Mouse (Mus musculus): ENCODE measurements around the gene Noc2l. TPM values are rescaled to one million over a fixed set of nuclear protein-coding genes. Genes with fewer than 3 reads are reported as not detected.

Noc2l gene
- 63.6 TPM for polyA plus RNA-seq (2015; fragmentation: Illumina TruSeq; extraction: RNeasy Lipid Tissue Mini Kit (QIAGEN cat#74804); ENCODE audit: insufficient read depth, low replicate concordance)

GRCm38 (mm10) chr4:156235808-156236533, at the start of gene Noc2l:
Gene Noc2l, plus strand, starts transcription at chr4:156236010.

GRCm38 (mm10) chr4:156197131-156197828, 38.5 kb upstream of the Noc2l start, which contains the start of gene Agrn:
Gene Agrn, minus strand, starts transcription at chr4:156197488.

GRCm38 (mm10) chr4:156200623-156201475, 35.0 kb upstream of the Noc2l start, which contains the start of gene Isg15:
Gene Isg15, minus strand, starts transcription at chr4:156200818.

GRCm38 (mm10) chr4:156203001-156203412, 32.8 kb upstream of the Noc2l start, which contains the start of gene AW011738:
Gene AW011738, plus strand, starts transcription at chr4:156203304.

GRCm38 (mm10) chr4:156215649-156216048, 20.2 kb upstream of the Noc2l start, which contains the start of gene Perm1:
Gene Perm1, plus strand, starts transcription at chr4:156215868.

GRCm38 (mm10) chr4:156234701-156235213, 1.1 kb upstream of the Noc2l start, which contains the start of gene Plekhn1:
Gene Plekhn1, minus strand, starts transcription at chr4:156234857.

GRCm38 (mm10) chr4:156255078-156255839, 19.4 kb downstream of the Noc2l start, which contains the start of gene Samd11:
Gene Samd11, minus strand, starts transcription at chr4:156255657.

Other genes starting within 250 kb of the Noc2l start
- 4.0 TPM for gene B3galt6, start 243.4 kb upstream of the Noc2l start, polyA plus RNA-seq (2015; fragmentation: Illumina TruSeq; extraction: RNeasy Lipid Tissue Mini Kit (QIAGEN cat#74804); ENCODE audit: insufficient read depth, low replicate concordance)
- gene Sdf4, start 243.1 kb upstream of the Noc2l start, polyA plus RNA-seq (2015; fragmentation: Illumina TruSeq; extraction: RNeasy Lipid Tissue Mini Kit (QIAGEN cat#74804); ENCODE audit: insufficient read depth, low replicate concordance), result 176 TPM
- gene Tnfrsf4, start 222.2 kb upstream of the Noc2l start, polyA plus RNA-seq (2015; fragmentation: Illumina TruSeq; extraction: RNeasy Lipid Tissue Mini Kit (QIAGEN cat#74804); ENCODE audit: insufficient read depth, low replicate concordance), result 11.0 TPM
- gene Tnfrsf18, start 209.8 kb upstream of the Noc2l start, polyA plus RNA-seq (2015; fragmentation: Illumina TruSeq; extraction: RNeasy Lipid Tissue Mini Kit (QIAGEN cat#74804); ENCODE audit: insufficient read depth, low replicate concordance), result 10.7 TPM
- gene Ttll10, start 176.6 kb upstream of the Noc2l start, polyA plus RNA-seq (2015; fragmentation: Illumina TruSeq; extraction: RNeasy Lipid Tissue Mini Kit (QIAGEN cat#74804); ENCODE audit: insufficient read depth, low replicate concordance), result not detected
- 42.0 TPM for gene 9430015G10Rik, start 126.0 kb upstream of the Noc2l start, polyA plus RNA-seq (2015; fragmentation: Illumina TruSeq; extraction: RNeasy Lipid Tissue Mini Kit (QIAGEN cat#74804); ENCODE audit: insufficient read depth, low replicate concordance)
- gene Rnf223, start 105.5 kb upstream of the Noc2l start, polyA plus RNA-seq (2015; fragmentation: Illumina TruSeq; extraction: RNeasy Lipid Tissue Mini Kit (QIAGEN cat#74804); ENCODE audit: insufficient read depth, low replicate concordance), result 0.10 TPM
- 14.3 TPM for gene Agrn, start 38.5 kb upstream of the Noc2l start, polyA plus RNA-seq (2015; fragmentation: Illumina TruSeq; extraction: RNeasy Lipid Tissue Mini Kit (QIAGEN cat#74804); ENCODE audit: insufficient read depth, low replicate concordance)
- 27.0 TPM for gene Isg15, start 35.2 kb upstream of the Noc2l start, polyA plus RNA-seq (2015; fragmentation: Illumina TruSeq; extraction: RNeasy Lipid Tissue Mini Kit (QIAGEN cat#74804); ENCODE audit: insufficient read depth, low replicate concordance)
- 15.6 TPM for gene AW011738, start 32.7 kb upstream of the Noc2l start, polyA plus RNA-seq (2015; fragmentation: Illumina TruSeq; extraction: RNeasy Lipid Tissue Mini Kit (QIAGEN cat#74804); ENCODE audit: insufficient read depth, low replicate concordance)
- gene Perm1, start 20.1 kb upstream of the Noc2l start, polyA plus RNA-seq (2015; fragmentation: Illumina TruSeq; extraction: RNeasy Lipid Tissue Mini Kit (QIAGEN cat#74804); ENCODE audit: insufficient read depth, low replicate concordance), result 1.3 TPM
- gene Plekhn1, start 1.2 kb upstream of the Noc2l start, polyA plus RNA-seq (2015; fragmentation: Illumina TruSeq; extraction: RNeasy Lipid Tissue Mini Kit (QIAGEN cat#74804); ENCODE audit: insufficient read depth, low replicate concordance), result 23.9 TPM
- gene Samd11, start 19.6 kb downstream of the Noc2l start, polyA plus RNA-seq (2015; fragmentation: Illumina TruSeq; extraction: RNeasy Lipid Tissue Mini Kit (QIAGEN cat#74804); ENCODE audit: insufficient read depth, low replicate concordance), result 2.3 TPM
- not detected for gene Vmn2r-ps159, start 95.1 kb downstream of the Noc2l start, polyA plus RNA-seq (2015; fragmentation: Illumina TruSeq; extraction: RNeasy Lipid Tissue Mini Kit (QIAGEN cat#74804); ENCODE audit: insufficient read depth, low replicate concordance)